Mouse (Mus musculus) cerebellum, adult 18-20 months (tissue): ENCODE data around the gene Zc3h10.
"Not testable (repeated sequence)": the region's sequence is repeated elsewhere in the genome, so short reads cannot be mapped to it uniquely, and the experiment has no call there.

ENCODE experiments used
- DNase-seq, 2 experiments: peaks; one replicate each; pipeline ENCODE4 v3.0.0; 2021

Gene Zc3h10

GRCm38 (mm10) chr10:128524111-128524731, 23.4 kb downstream of the Zc3h10 start:
- peak in 1 of 2 experiments; percentile 24 for DNase-seq

- DNase-seq, result no peak
Measured at GRCm38 (mm10) chr10:128522351-128522750, 25.2 kb downstream of the Zc3h10 start.

- no peak for DNase-seq
Measured at GRCm38 (mm10) chr10:128520591-128520990, 27.0 kb downstream of the Zc3h10 start.

GRCm38 (mm10) chr10:128518833-128519232, 28.7 kb downstream of the Zc3h10 start:
- DNase-seq, result peak; percentile 51 to 68

GRCm38 (mm10) chr10:128516677-128517076, 30.9 kb downstream of the Zc3h10 start:
- no peak for DNase-seq

- no peak for DNase-seq
Measured at GRCm38 (mm10) chr10:128516029-128516428, 31.5 kb downstream of the Zc3h10 start.

GRCm38 (mm10) chr10:128515044-128515443, 32.5 kb downstream of the Zc3h10 start:
- DNase-seq, result no peak

- DNase-seq, result no peak
Measured at GRCm38 (mm10) chr10:128511761-128512160, 35.8 kb downstream of the Zc3h10 start.

- DNase-seq, result no peak
Measured at GRCm38 (mm10) chr10:128511189-128511588, 36.4 kb downstream of the Zc3h10 start.

GRCm38 (mm10) chr10:128510301-128510700, 37.3 kb downstream of the Zc3h10 start:
- no peak for DNase-seq

- no peak for DNase-seq
Measured at GRCm38 (mm10) chr10:128509831-128510230, 37.7 kb downstream of the Zc3h10 start.

GRCm38 (mm10) chr10:128509203-128509602, 38.4 kb downstream of the Zc3h10 start:
- DNase-seq, result no peak

GRCm38 (mm10) chr10:128508260-128508659, 39.3 kb downstream of the Zc3h10 start:
- DNase-seq, result no peak

- DNase-seq, result no peak
Measured at GRCm38 (mm10) chr10:128505974-128506373, 41.6 kb downstream of the Zc3h10 start.

- not testable (repeated sequence) for DNase-seq
Measured at GRCm38 (mm10) chr10:128505371-128505667, 42.3 kb downstream of the Zc3h10 start.

GRCm38 (mm10) chr10:128504641-128505370, 42.8 kb downstream of the Zc3h10 start:
- DNase-seq, result no peak

GRCm38 (mm10) chr10:128504012-128504411, 43.6 kb downstream of the Zc3h10 start:
- no peak for DNase-seq

GRCm38 (mm10) chr10:128503532-128503931, 44.0 kb downstream of the Zc3h10 start:
- no peak for DNase-seq

- no peak for DNase-seq
Measured at GRCm38 (mm10) chr10:128502341-128502740, 45.2 kb downstream of the Zc3h10 start.

- DNase-seq, result peak; percentile 62 to 75
Measured at GRCm38 (mm10) chr10:128499116-128499671, 48.4 kb downstream of the Zc3h10 start.

GRCm38 (mm10) chr10:128498590-128498989, 49.0 kb downstream of the Zc3h10 start, which contains the start of gene Myl6b:
TSS of gene Myl6b (minus strand) at chr10:128498685.
- peak; percentile 96 to 97 for DNase-seq

- DNase-seq, result no peak
Measured at GRCm38 (mm10) chr10:128497134-128497737, 50.3 kb downstream of the Zc3h10 start.

- DNase-seq, result no peak
Measured at GRCm38 (mm10) chr10:128496509-128497077, 51.0 kb downstream of the Zc3h10 start.
